Mouse (Mus musculus): ENCODE measurements around the gene Ccdc113. TPM values are rescaled to one million over a fixed set of nuclear protein-coding genes. Genes with fewer than 3 reads are reported as not detected.

Ccdc113 gene
- not detected for total RNA-seq (2023)

GRCm38 (mm10) chr8:95533584-95534387, at the start of gene Ccdc113:
TSS of gene Ccdc113 (plus strand) at chr8:95534085.

GRCm38 (mm10) chr8:95490006-95490405, 43.9 kb upstream of the Ccdc113 start, which contains the start of gene Csnk2a2:
TSS of gene Csnk2a2 (minus strand) at chr8:95490039.

GRCm38 (mm10) chr8:95576240-95576639, 42.4 kb downstream of the Ccdc113 start, which contains the start of gene Prss54:
TSS of gene Prss54 (minus strand) at chr8:95576340.

Other genes with a start within 250 kb of the Ccdc113 start
- not detected for gene Cngb1, start 227.5 kb upstream of the Ccdc113 start, total RNA-seq (2023)
- gene Tepp, start 223.5 kb upstream of the Ccdc113 start, total RNA-seq (2023) = not detected
- gene Zfp319, start 202.1 kb upstream of the Ccdc113 start, total RNA-seq (2023) = 20.0 TPM
- gene Usb1, start 201.8 kb upstream of the Ccdc113 start, total RNA-seq (2023) = 41.3 TPM
- 5.6 TPM for gene Mmp15, start 181.8 kb upstream of the Ccdc113 start, total RNA-seq (2023)
- 70.3 TPM for gene Cfap20, start 99.2 kb upstream of the Ccdc113 start, total RNA-seq (2023)
- gene Csnk2a2, start 44.0 kb upstream of the Ccdc113 start, total RNA-seq (2023) = 73.8 TPM
- not detected for gene Prss54, start 42.3 kb downstream of the Ccdc113 start, total RNA-seq (2023)
- gene Gins3, start 99.4 kb downstream of the Ccdc113 start, total RNA-seq (2023) = 3.8 TPM
- 0.85 TPM for gene Ndrg4, start 142.9 kb downstream of the Ccdc113 start, total RNA-seq (2023)
- 40.2 TPM for gene Setd6, start 181.8 kb downstream of the Ccdc113 start, total RNA-seq (2023)

Measured in CD4-positive naive resting alpha-beta T cell, adult 76 days (primary cell).